Mouse (Mus musculus) left cerebral cortex, adult 2 months (tissue): ENCODE data around the gene Pcsk5. TPM values are rescaled to one million over a fixed set of nuclear protein-coding genes. Genes with fewer than 3 reads are reported as not detected.

ENCODE experiments used
- DNase-seq, 2 experiments: peaks; one replicate each; pipeline ENCODE4 v3.0.0; 2021 to 2022; ENCODE audit warnings: low spot score in 2 of 2, mixed read lengths in 1 of 2; ENCODE audit errors: extremely low spot score in 1 of 2
- H3K27ac ChIP-seq: fragments of 200-600 bp; 2 replicates; pipeline ENCODE4 v1.8.1; 2022
- H3K4me3 ChIP-seq: fragments of 200-600 bp; 2 replicates; pipeline ENCODE4 v1.8.1; 2022
- CTCF ChIP-seq: fragments of 200-600 bp; IDR thresholded peaks from 2 replicates; pipeline ENCODE4 v1.8.1; 2022; ENCODE audit warnings: antibody characterized with exemption, mild to moderate bottlenecking, moderate library complexity
- intact Hi-C: fragments of 180-260 bp; cut with DNase I; formaldehyde crosslinking; loops from one replicate; pipeline ENCODE4 v1.15.1; 2025
- long read RNA-seq, 2 experiments: library from polyadenylated mRNA; stranded (forward); transcript quantifications; one replicate each; pipeline ENCODE4 v2.0.0; 2021; ENCODE audit warnings: borderline mapping rate in 2 of 2
- total RNA-seq, 2 experiments: library from RNA; stranded (reverse); gene quantifications; 2 replicates each; pipeline ENCODE4 v1.2.3; 2021

Gene Pcsk5
- 10 to 100 TPM; 11.2 to 12.3 TPM for total RNA-seq
- long read RNA-seq, experiment 1, full-length matches to known transcripts, result 10 of 17 reads
- long read RNA-seq, experiment 1, partial matches to known transcripts, result 3 of 17 reads
- long read RNA-seq, experiment 1, other reads (novel, unspliced or antisense), result 4 of 17 reads
- long read RNA-seq, experiment 2, full-length matches to known transcripts, result 2 of 7 reads
- long read RNA-seq, experiment 2, partial matches to known transcripts, result 2 of 7 reads
- long read RNA-seq, experiment 2, other reads (novel, unspliced or antisense), result 3 of 7 reads

GRCm38 (mm10) chr19:17837471-17837859 lies at the start of gene Pcsk5:
Gene Pcsk5 (minus strand): TSS chr19:17837632.
- peak within 1 kb of the TSS; percentile 69 for H3K4me3 ChIP-seq
- H3K27ac ChIP-seq, result peak within 1 kb of the TSS; percentile 67
- intact Hi-C loops, result no loop called here
- DNase-seq, result peak; percentile 86 to 87
- TF ChIP-seq CTCF, result no peak

GRCm38 (mm10) chr19:17875804-17876203 lies 38.4 kb upstream of the Pcsk5 start:
- no peak for TF ChIP-seq CTCF
- intact Hi-C loops, result no loop called here

GRCm38 (mm10) chr19:17874388-17874787 lies 37.0 kb upstream of the Pcsk5 start:
- intact Hi-C loops, result loop anchor here (5.0 kb wide), 1 partner anchor 673 kb away; no protein-coding TSS in a partner anchor
- no peak for TF ChIP-seq CTCF
- Histone ChIP-seq H3K27ac (no peak overlapping the region), H3K4me3 (no peak overlapping the region)
- DNase-seq, result no peak

More at GRCm38 (mm10) chr19:17875804-17876203, 38.4 kb upstream of the Pcsk5 start:
- Histone ChIP-seq H3K27ac (no peak overlapping the region), H3K4me3 (no peak overlapping the region)
- DNase-seq, result no peak

GRCm38 (mm10) chr19:17873755-17874154 lies 36.3 kb upstream of the Pcsk5 start:
- intact Hi-C loops, result loop anchor here (5.0 kb wide), 1 partner anchor 674 kb away; no protein-coding TSS in a partner anchor
- DNase-seq, result no peak
- no peak overlapping the region for H3K27ac ChIP-seq
- no peak overlapping the region for H3K4me3 ChIP-seq
- TF ChIP-seq CTCF, result peak; percentile 52

- no peak for DNase-seq
- Histone ChIP-seq H3K4me3 (no peak overlapping the region), H3K27ac (no peak overlapping the region)
- intact Hi-C loops, result no loop called here
- TF ChIP-seq CTCF, result no peak
Measured at GRCm38 (mm10) chr19:17866317-17866891, 29.0 kb upstream of the Pcsk5 start.

- Histone ChIP-seq H3K4me3 (no peak overlapping the region), H3K27ac (no peak overlapping the region)
- TF ChIP-seq CTCF, result no peak
- DNase-seq, result no peak
- intact Hi-C loops, result no loop called here
Measured at GRCm38 (mm10) chr19:17860351-17861014, 23.1 kb upstream of the Pcsk5 start.

- no peak overlapping the region for H3K4me3 ChIP-seq
- DNase-seq, result peak in 1 of 2 experiments; percentile 13
- intact Hi-C loops, result loop anchor here (2.0 to 5.0 kb wide), 2 partner anchors 389 to 692 kb away; no protein-coding TSS in a partner anchor
- H3K27ac ChIP-seq, result no peak overlapping the region
- peak; percentile 82 for TF ChIP-seq CTCF
Measured at GRCm38 (mm10) chr19:17856741-17857140, 19.3 kb upstream of the Pcsk5 start.

GRCm38 (mm10) chr19:17848417-17848816 lies 11.0 kb upstream of the Pcsk5 start:
- H3K4me3 ChIP-seq, result no peak overlapping the region
- intact Hi-C loops, result no loop called here
- no peak for DNase-seq
- no peak overlapping the region for H3K27ac ChIP-seq
- TF ChIP-seq CTCF, result no peak

GRCm38 (mm10) chr19:17845967-17846366 lies 8.5 kb upstream of the Pcsk5 start:
- no peak for DNase-seq
- Histone ChIP-seq H3K4me3 (no peak overlapping the region), H3K27ac (no peak overlapping the region)
- intact Hi-C loops, result no loop called here
- no peak for TF ChIP-seq CTCF

- Histone ChIP-seq H3K27ac (no peak overlapping the region), H3K4me3 (no peak overlapping the region)
- no peak for DNase-seq
- no peak for TF ChIP-seq CTCF
- intact Hi-C loops, result no loop called here
Measured at GRCm38 (mm10) chr19:17841586-17841985, 4.2 kb upstream of the Pcsk5 start.

GRCm38 (mm10) chr19:17839856-17840255 lies 2.4 kb upstream of the Pcsk5 start:
- Histone ChIP-seq H3K27ac (no peak overlapping the region), H3K4me3 (no peak overlapping the region)
- no peak for TF ChIP-seq CTCF
- intact Hi-C loops, result no loop called here
- no peak for DNase-seq
